Mouse (Mus musculus) brain, embryonic 18.5 days (tissue): ENCODE results near the gene Gpr137.

ENCODE experiments used
- DNase-seq: peaks from one replicate; pipeline ENCODE4 v3.0.0-alpha.2; 2012; ENCODE audit warnings: low read depth, low spot score

The Gpr137 gene

DNA sequence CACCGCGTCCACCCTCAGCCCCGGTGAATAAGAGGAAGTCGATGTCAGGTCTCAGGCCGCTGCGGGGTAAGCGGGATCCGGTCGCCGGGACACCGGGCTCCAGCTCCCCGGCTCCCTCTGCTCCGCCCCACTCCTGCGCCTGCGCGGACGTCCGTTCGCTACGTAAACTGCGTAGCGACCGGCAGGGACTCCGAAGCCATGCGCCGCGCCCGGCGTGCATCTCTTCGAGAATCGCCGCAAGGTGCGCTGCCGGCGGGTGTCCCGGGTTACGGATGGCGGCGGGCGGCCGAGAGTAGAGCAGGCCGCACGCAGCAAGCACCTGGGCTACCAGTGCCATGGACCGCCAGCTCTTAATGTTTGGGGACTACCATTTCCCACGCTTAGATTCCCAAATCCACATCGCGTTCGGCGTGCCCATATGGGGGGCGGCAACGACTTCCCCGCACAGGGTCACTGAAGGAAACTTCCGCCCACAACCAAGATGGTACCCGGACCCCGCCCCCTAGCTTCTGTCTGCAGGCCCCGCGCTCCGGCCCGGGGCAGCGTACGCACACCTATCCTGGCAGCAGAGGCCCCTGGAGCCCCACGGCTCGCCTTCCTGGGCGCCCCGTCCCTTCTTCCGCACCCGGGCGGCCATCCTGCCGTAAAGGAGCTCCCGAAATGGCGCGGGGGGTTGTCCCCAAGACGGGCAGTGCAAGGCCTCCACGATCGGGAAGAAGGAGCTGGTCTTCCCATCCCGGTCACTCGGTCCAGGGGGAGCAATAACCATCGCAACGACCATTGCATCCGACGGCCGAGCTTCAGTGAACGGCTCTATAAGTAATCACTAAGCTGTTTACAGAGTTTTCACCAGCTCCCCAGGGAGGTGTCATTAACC lies 670 bp downstream of the Gpr137 start, which contains the start of gene Bad:
Gene Bad (plus strand): TSS at position 490 of the 877 bp plus-strand sequence.
- DNase-seq, result peak; percentile 89

DNA sequence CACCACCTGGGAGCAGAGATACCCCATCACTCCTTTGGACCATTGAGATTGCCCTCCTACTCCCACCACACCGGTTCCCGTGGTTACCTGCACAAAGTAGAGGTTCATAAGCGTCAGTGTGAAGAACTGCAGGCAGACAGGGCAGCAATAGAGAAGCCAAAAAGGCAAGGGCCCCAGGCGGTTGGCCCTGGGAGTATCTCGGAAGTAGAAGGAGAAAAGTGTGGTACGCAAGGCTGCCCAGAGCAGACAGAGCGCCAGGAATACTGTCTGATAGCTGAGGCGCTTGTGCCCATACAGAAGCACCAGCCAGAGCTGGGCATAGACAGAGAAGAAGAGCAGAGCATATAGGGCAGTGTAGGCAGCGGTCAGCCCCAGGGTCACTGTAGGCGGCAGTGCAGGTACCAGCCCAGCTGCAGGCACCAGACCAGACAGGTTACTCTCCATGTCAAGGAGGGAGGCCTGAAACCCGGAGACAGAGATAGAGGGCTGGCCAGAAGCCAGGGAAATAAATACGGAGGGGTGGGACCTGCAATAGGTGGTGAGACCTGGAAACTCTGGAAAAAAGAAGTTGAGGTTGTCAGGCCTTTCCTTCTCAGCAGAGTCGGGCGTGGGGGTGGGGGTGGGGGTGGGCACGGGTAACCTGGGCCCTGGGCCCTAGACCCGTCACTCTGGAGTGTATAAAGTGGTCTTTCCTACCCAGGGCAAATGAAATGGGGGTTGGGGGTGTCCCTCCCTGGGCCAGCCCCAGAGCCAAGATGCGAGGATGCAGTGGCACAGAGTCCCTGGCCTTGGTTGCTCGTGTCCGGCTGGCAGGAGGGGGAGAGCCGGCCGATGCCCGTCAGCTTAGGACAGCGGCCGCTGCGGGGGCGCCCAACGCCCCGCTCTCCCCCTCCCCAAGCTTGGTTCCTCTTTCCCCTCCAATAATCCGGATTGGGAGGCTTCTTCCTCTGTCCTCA lies 1.6 kb downstream of the Gpr137 start:
- DNase-seq, result no peak

DNA sequence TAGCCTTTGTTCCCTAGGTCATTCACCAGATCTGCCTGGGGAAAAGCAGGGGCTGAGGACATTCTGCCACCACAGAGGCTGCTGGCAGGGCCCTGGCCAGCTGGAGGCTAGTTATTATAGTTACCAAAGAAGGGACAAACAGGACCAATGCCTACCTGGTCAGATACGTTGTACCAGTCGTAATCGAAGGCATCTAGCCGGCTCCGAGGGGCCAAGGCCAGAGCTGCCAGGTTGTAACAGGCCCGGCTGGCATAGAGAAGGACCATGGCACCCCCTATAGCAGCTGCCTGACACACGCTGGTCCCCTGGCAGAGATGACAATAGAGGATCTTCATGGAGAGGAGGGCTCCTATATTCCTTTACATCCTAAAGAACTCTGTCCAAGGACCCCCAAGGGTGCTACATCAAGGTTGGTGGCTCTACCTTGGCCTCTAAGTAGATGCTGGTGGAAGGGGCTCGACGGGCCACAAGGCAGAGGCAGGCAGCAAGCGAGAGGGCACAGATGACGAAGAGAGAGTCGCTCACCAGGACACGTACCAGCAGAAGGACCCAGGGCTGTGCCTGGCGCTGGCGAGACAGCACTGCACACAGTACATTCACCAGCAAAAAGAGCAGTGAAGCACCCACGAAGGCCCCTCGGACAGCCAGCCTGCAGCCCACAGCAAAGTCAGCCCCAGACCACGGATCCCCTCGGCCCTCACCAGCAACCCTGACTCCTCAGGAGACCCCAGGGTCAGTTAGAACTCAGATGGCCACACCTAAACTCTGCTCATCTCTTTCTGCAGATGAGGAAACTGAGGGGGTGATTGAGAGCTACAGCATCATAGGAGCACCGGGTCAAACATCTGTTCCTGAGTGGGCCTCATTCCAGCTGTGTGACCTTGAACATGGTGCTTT lies 2.9 kb downstream of the Gpr137 start:
- no peak for DNase-seq

DNA sequence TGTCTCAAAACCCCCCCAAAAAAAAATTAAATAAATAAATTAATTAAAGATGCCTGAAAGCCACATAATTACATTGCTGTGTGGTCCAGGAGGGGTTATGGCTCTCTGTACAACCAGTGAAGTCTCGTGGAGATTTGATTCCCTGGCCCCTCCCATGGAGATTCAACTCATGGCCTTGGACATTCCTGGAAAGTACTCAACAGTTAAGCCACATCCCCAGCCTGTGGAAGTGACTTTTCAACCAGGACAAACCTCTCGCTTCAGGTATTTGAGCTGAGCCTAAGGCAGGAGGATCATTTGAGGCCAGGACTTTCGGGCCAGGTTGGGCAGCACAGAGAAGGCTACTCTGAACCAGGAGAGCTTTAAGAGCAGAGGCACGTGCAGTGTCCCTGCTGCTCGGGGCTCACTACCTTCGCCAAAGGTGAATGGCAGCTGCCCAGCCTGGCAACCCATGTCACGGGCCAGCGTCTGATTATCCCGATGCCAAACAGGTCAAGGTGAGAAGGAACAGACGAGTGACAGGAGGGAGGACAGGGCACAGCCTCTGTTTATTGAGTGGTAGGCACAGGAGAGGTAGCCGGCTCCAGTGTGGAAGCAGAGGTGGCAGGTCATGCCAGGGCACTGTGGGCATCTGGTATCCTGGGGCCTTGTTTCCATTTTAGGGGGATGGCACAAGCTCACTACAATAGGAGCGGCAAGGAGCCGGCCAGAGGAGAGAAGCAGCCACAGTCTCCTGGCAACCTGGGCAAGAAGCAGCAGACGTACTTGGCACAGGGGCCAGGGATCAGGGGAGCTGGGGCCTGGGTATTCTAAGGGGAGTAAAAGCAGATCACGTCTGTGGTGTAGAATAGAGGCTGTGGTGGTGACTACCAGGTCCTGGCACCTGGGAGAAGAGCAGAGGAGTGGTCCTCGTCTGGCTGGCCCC lies 4.5 kb downstream of the Gpr137 start:
- no peak for DNase-seq

DNA sequence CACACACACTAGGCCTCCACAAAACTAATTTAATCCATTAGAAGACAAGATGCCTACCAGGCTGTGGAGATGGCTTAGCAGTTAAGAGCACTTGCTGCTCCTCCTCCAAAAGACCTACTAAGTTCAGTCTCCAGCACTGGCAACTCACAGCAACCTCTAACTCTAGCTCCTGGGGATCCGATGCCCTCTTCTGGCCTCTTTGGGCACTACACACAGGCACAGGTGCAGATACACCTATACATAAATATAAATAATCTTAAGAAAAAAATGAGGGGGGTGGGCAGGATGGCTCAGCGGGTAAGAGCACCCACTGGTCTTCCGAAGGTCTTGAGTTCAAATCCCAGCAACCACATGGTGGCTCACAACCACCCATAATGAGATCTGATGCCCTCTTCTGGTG lies 6.0 kb downstream of the Gpr137 start:
- no peak for DNase-seq

DNA sequence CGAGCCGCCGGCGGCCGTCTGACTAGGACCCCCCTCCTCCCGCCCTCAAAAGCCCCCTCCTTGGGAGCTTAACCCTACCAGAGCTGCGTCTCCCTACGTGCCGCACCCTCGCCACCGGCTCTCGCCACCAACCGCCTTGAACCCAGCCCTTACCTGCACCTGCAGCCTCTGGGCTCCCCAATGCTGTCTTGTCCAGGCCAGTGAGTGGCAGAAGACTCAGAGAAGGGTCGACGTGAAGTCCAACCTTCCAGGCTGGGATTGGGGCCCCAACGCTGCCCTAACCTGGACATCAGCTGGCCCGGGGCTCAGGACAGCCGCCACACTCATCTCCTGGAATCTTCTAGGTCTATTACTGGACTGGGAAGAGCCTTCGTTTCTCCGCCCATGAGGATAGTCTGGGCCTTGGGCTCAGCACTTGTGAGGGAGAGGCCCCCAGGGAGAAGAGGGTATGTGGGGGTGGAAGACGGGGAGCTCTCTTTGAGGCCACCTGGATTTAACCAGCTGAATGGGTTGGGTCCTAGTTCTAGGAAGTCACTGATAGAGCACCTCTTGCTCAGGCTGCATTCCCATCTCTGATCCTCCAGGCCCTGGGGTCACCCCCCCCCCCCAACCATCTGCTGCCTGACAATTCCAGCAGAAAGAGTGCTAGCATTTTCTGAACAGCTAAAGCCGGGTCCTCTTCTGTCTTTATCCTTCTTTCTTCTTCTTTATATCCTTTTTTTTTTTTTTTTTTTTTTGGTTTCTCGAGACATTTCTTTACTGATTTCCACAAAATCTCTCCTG lies 7.9 kb downstream of the Gpr137 start, which contains the start of gene Kcnk4:
Gene Kcnk4 (minus strand): TSS at position 321 of the 783 bp plus-strand sequence.
- DNase-seq, result no peak

DNA sequence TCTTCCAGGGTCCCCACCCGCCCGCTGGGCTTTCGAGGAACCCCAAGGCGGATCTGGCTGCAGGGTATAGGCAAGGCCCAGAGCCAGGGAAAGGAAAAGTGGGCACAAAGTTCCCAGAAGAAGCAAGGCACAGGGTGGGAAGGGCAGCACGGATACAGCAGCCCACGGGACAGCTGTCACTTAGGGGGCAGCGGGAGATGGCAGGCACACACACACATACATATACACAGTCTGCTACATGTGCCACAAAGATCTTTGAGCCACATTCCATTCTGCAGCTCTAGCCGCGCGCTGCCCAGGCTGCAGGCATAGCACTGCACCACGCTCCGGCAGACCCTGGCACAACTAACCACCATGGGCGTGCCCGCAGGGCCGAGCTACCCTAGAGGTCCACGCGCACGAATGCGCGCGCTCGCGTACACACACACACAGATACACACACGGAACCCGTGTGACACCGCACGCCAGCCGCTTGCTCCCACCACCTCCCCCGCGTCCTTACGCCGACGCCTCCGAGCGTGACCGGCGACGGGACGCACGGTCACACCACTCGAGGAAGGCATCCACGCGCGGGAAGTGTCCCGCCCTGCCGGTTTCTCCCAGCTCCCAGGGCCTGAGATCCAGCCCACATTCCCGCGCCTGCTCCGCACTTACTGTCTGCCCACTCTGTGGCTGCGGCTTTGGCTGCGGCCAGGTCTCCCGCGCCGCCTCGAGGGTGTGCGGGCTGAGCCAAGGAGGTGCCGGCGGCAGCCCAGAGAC lies 8.7 kb downstream of the Gpr137 start:
- no peak for DNase-seq

DNA sequence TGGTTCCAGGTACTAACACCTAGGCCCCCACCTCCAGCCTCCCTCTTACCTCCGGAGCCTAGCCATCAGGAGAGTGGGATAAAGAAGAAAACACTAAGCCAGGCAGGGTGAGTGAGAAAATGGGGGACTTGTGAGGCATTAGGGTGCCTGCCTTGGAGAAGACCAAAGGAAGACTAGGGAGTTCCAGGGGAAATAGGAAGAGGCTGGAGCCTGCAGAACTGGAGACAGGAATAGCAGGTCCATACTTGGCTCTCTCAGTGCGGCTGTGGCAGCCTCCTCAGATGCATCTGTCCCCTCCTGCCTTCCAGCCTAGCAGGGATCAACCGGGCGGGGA lies 9.2 kb downstream of the Gpr137 start:
- DNase-seq, result no peak

DNA sequence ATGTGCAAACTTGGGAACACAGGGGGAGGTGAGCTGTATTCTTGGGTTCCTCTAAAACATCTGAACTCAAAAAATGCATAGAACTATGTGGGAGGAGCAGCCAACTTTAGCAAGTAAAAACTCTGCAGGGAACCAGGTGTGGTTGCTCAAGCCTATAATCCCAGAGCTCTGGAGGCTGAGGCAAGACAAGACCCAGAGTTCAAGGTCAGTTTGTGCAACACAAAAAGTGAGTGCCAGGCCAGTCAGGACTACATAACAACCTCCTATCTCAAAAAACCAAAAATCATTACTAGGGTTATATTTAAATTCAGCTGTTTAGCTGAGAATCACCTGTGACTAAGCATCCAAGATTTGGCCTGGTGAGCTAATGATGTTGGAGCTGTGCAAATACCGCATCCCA lies 10.3 kb downstream of the Gpr137 start:
- DNase-seq, result no peak

DNA sequence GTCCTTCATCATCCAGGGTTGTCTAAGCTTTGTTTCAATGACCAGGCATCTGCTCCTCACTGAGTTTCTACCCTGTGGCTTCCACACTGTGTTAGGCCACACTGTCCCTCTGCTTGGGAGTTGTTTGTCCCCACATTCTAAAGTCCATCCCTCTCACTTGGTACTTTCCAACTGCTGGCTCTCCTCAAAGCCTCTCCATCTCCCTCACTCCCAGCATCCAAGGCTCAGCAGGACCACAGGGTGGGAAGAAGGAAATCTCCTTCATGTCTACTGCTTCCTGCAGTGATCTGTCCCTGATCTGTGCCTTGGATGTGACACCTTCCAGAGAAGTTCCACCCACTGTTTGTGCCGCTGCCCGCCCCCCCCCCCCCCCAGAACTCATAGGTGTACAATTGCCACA lies 11.3 kb downstream of the Gpr137 start:
- no peak for DNase-seq

DNA sequence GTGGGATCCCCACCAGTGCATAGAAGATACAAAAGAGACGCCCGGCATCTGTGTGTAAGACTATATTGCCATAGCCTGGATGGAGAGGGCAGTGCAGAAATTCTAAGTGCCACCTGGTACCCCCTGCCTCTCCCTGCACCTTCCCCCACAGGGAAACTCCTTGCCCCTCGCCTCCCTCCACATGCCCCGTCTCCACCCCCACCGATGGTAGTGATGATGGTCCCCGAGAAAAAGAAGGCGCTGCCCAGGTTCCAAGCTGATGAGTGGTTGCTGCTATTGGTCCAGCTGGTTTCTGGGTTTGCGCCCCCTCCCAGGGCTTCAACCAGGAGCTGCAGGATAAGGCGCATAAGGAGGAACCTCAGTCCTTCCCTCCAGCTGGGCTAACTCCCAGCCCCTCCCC lies 14.2 kb downstream of the Gpr137 start:
- no peak for DNase-seq

DNA sequence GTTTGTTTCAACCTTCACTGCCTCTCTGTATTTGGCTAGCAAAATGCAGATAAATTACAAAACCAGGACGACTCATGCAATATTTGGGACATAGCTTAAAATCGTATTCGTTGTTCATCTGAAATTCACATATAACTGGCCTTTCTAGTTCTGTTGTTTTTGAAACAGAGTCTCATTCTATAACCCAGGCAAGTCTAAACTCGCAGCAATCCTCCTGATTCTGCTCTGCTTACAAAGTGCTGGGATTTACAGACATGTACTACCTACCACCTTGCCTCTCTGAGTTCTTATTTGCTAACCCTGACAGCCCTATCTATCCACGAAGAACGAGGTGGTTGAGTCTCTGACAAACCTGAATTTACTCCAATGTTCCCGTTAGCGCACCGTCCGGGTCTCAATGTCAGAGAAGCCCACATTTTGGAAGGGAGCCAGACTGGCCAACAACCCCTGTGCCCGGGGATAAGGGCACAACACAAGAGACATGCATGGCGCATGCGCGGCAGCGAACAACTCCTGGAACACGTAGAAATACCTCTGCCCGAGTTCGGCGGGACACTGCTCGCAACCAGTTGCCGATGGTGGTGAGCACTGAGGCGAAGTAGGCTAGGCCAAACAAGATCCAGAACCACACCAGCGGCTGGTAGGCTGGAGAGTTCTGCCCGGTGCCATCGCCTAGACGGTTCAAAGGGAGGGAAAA lies 15.6 kb downstream of the Gpr137 start:
- DNase-seq, result no peak

DNA sequence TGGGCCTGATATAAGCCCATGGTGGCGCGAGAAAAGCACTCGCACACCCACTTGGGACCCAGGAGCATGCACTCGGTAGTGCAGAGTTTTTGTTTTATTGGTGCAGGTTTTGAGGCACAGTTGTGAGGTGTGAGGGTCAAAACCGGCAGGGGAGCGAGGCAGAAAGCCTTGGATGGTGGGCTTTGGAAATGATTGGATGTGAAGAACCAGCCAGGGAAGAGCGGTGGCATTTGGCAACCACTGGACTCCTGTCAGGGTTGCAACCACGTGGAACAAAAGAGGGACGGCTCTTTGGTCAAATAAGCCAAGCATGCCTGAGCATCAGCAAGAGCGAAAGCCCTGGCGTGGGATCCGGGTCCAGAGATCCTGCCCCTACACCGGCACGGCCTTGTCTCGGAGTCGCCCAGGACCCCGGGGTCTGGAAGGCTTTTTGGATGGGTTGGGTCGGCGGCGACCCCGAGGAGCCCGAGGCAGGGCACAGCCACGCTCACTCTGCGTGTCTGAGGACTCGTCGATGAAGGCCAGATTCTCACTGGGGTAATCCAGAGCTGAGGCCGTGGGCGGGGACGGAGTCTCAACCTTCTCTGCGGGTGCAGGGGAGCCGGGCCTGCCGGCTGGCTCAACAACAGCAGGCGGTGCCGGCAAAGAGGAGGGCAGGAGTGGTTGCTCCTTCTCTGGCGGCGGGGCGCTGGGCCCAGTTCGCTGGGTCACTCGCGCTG lies 16.5 kb downstream of the Gpr137 start:
- no peak for DNase-seq

DNA sequence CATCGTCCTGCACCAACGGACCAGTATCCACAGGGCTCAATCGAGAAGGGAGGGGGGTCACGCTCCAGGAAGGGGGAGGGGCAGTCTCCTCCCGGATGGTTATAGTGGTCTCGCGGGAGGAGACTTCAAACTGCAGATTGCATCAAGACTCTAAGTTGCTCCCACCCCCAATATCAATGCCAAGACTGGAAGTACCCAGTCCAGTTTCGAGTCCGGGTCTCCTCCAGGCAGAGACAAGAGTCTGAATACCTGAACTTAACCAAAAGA lies 17.0 kb downstream of the Gpr137 start, which contains the start of gene Catsperz:
Gene Catsperz (minus strand): TSS at position 74 of the 267 bp plus-strand sequence.
- no peak for DNase-seq

DNA sequence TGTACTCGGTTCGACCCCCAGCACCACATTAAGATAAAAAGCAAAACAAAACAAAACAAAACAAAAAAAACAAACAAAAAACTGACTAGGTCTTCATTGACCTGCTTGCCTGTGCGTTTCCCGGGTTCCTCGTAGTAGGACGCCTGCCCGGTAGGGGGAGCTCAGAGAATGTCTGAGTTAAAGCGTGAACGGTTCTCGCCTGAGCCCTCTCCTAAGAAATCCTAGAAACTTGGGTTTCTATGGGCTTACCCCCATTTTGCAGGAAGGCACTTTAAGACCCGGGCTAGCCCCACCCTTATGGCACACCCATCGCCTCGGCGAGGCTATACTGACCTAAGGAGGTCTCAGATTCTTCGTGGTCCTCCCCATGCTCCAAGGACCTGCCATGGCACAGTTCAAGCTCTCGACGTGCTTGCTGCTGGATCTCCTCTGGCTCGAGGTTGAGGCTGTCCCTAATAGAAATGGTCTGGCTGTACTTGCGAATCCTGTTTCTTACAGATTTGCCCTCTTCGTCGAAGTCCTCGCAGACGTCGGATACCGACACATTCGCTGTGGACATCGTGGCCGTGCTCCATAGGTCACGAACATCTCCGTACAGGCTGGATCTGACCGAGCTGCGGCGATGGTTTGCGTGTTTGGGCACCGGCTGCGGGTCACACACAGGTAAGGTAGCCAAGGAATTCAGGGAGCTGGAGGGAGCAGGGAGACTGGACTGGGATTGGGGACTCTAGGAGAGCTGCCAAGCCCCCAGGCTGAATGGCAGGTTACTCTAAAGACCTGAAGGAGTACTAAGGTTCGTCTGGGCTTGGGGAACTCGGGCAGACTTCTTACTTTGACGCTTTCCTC lies 17.6 kb downstream of the Gpr137 start:
- no peak for DNase-seq

DNA sequence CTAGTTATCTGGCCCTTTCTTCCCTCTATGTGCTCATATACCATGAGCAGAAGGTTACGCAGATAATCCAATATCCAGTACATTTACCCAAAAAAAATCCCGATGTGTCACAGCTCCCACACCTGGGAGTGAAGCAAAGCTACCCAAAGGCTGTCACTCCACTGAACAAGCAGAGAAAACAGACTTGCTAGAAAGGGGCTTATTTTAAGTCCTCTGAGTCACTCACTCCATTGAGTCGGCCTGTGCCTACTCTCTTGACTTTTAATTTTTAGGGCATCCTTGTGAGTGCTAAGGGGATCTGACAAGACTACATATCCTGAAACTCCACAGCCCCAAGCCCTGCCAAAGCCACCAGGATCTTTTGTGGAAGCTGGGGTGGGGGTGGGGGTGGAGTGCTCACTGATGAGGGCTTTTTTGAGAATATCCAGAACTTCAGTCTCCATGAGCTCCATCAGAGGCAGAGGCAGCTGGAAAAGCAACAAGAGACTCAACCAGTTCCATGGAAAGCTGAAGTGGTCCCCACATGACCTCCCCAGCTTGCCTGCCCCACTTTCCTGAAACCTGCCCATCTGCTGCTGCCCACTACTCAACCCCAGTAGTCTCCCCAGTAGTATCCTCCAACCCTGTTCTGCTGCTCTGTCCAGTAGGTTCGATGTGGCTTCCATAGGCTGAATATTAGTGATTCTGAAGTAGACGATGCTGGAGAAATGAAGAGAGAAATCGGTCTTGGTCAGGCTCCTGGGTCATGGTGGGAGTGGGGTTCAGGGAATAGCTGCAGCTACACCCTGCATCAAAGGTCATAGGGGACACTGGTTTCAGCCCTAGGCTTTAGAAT lies 19.2 kb downstream of the Gpr137 start:
- no peak for DNase-seq
